Mouse (Mus musculus): ENCODE measurements around the gene Atp5d.

- TF ChIP-seq CTCF (IDR thresholded peaks at IDR 0.05; ENCODE audit: extremely low read depth, insufficient read length, insufficient replicate concordance, low read depth, low read length) (no peak), POLR2A (IDR thresholded peaks at IDR 0.05; ENCODE audit: low read depth, low read length) (no peak)
These were observed 29.7 kb downstream of the Atp5d start for GRCm38 (mm10) chr10:80168038-80168661.
